Mouse (Mus musculus) embryonic facial prominence, embryonic 11.5 days (tissue): Measurements from ENCODE around the gene Slc35b1. TPM values are rescaled to one million over a fixed set of nuclear protein-coding genes. Genes with fewer than 3 reads are reported as not detected.

Experiments
- ATAC-seq: fragments of 200-750 bp; cut with Nextera tagmentation; replicated peaks from 2 replicates; pipeline ENCODE4 v1.8.0; 2017; ENCODE audit warnings: low read depth; ENCODE audit not compliant: insufficient number of reproducible peaks, low FRiP score, low TSS enrichment
- DNase-seq: peaks from one replicate; pipeline ENCODE4 v3.0.0-alpha.2; 2015; ENCODE audit warnings: low spot score
- H3K27ac ChIP-seq: fragments of 300-500 bp; sonication (generic); replicated peaks from 2 replicates; pipeline ENCODE4 v1.5.1; 2014; ENCODE audit warnings: mild to moderate bottlenecking, low read depth, low read length, control low read depth
- H3K27me3 ChIP-seq: fragments of 300-500 bp; sonication (generic); 2 replicates; pipeline ENCODE4 v1.6.1; 2014; ENCODE audit warnings: mild to moderate bottlenecking, low read length, moderate library complexity, mixed read lengths; ENCODE audit not compliant: control insufficient read depth, insufficient read depth
- H3K36me3 ChIP-seq: fragments of 300-500 bp; sonication (generic); replicated peaks from 2 replicates; pipeline ENCODE4 v1.6.1; 2014; ENCODE audit warnings: low read depth, mild to moderate bottlenecking, low read length, moderate library complexity, mixed read lengths; ENCODE audit not compliant: control insufficient read depth, insufficient read depth
- H3K4me1 ChIP-seq: fragments of 300-500 bp; sonication (generic); 2 replicates; pipeline ENCODE4 v1.6.1; 2014; ENCODE audit warnings: low read length, mixed read lengths; ENCODE audit not compliant: control insufficient read depth, insufficient read depth
- H3K4me2 ChIP-seq: fragments of 300-500 bp; sonication (generic); 2 replicates; pipeline ENCODE4 v1.6.1; 2014; ENCODE audit warnings: low read depth, mild to moderate bottlenecking, control low read depth, low read length, moderate library complexity
- H3K4me3 ChIP-seq: fragments of 300-500 bp; sonication (generic); 2 replicates; pipeline ENCODE4 v1.5.1; 2014; ENCODE audit warnings: low read depth, low read length, control low read depth
- H3K9ac ChIP-seq: fragments of 300-500 bp; sonication (generic); replicated peaks from 2 replicates; pipeline ENCODE4 v1.6.1; 2014; ENCODE audit warnings: mild to moderate bottlenecking, control low read depth, low read length
- H3K9me3 ChIP-seq: fragments of 300-500 bp; sonication (generic); replicated peaks from 2 replicates; pipeline ENCODE4 v1.6.1; 2016; ENCODE audit warnings: mild to moderate bottlenecking, low read length, inconsistent platforms, mixed read lengths; ENCODE audit not compliant: control insufficient read depth
- WGBS: fragments of 180-500 bp; shearing (Covaris S2); extraction: QIAGEN DNeasy Blood & Tissue Kit; methylation state at CpG from one replicate; pipeline ENCODE4 v1.1.7; 2014; 5-methylcytosine and 5-hydroxymethylcytosine counted together
- polyA plus RNA-seq: library from polyadenylated mRNA; unstranded; fragments of >200 nt; fragmentation: Nextera tagmentation; extraction: Ambion mirVana; gene quantifications from 2 replicates; pipeline ENCODE4 v1.2.1, GENCODE M21; 2014

Gene Slc35b1
- polyA plus RNA-seq: 125 and 134 TPM in 2 replicates

- H3K9ac ChIP-seq: peak within 1 kb of the TSS; percentile 93
- no peaks in the 10 kb centered on the region; the same call in 1 of the 2 replicates for H3K4me1 ChIP-seq
- WGBS: under 1% methylated on average over 42 of the region's 42 CpGs
- peaks cover 5% of the 10 kb centered on the region for H3K36me3 ChIP-seq
- ATAC-seq: peak; percentile 87
- H3K9me3 ChIP-seq: no peaks in the 10 kb centered on the region
- no peaks in the 10 kb centered on the region for H3K27me3 ChIP-seq
- peak within 1 kb of the TSS; percentile 42 for H3K4me2 ChIP-seq
- DNase-seq: peak; percentile 99
- peak within 1 kb of the TSS; percentile 86 for H3K4me3 ChIP-seq
- H3K27ac ChIP-seq: peak within 1 kb of the TSS; percentile 72
Measured at GRCm38 (mm10) chr11:95384319-95384972, at the start of gene Slc35b1. Slc35b1 (plus strand) TSS chr11:95384692.

DNA sequence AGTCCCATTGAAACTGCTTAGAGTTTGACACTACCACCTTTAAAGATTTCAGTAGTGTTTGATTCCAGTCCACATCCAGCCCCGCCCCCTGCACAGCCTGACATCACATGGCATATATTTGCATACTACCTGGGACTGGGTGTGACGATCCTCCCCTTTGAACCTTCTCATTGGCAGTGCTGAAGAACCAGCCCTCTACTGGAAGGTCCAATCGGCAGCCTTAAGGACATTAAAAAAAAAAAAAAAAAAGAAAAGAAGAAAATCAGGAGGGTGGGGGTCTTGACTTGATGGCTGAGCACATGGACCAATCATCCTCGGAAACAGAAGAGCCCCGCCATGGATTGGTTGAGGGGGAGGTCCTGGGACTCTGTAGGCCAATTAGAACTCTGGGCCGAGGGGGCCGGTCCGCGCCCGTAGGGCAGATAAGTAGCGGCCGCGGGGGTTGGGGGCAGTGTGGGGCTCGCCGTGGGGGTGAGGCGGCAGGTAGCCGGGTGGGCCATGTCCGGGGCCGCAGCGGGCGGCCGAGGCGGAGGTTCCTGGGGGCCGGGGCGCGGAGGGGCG lies 47.8 kb upstream of the Slc35b1 start, which contains the start of gene Fam117a:
Gene Fam117a (plus strand): TSS at position 451 of the 561 bp plus-strand sequence.
- no peaks in the 10 kb centered on the region for H3K27me3 ChIP-seq
- H3K4me1 ChIP-seq: no peaks in the 10 kb centered on the region; the same call in 1 of the 2 replicates
- DNase-seq (peak; percentile 94), ATAC-seq (peak; percentile 97)
- peak within 1 kb of the TSS; percentile 43 for H3K27ac ChIP-seq
- 1% methylated on average over 15 of the region's 27 CpGs for WGBS
- H3K36me3 ChIP-seq: no peaks in the 10 kb centered on the region
- H3K9me3 ChIP-seq: no peaks in the 10 kb centered on the region
- peak within 1 kb of the TSS; percentile 84 for H3K9ac ChIP-seq
- H3K4me3 ChIP-seq: peak within 1 kb of the TSS; percentile 94
- H3K4me2 ChIP-seq: peak within 1 kb of the TSS; percentile 68

- under 1% methylated on average over 49 of the region's 50 CpGs for WGBS
- H3K27ac ChIP-seq: peak overlapping the region; percentile 43
Measured at GRCm38 (mm10) chr11:95337129-95337813, 47.2 kb upstream of the Slc35b1 start.

GRCm38 (mm10) chr11:95337846-95338342 lies 46.6 kb upstream of the Slc35b1 start:
- Histone ChIP-seq H3K9ac (peak overlapping the region; percentile 84), H3K9me3 (no peaks in the 10 kb centered on the region), H3K27ac (no peak overlapping the region), H3K27me3 (no peaks in the 10 kb centered on the region), H3K4me1 (no peaks in the 10 kb centered on the region; the same call in 1 of the 2 replicates), H3K36me3 (no peaks in the 10 kb centered on the region), H3K4me3 (peak overlapping the region; percentile 94), H3K4me2 (peak overlapping the region; percentile 68)
- no peak for ATAC-seq
- WGBS: 24% methylated on average over 9 of the region's 9 CpGs
- peak; percentile 36 for DNase-seq

More at GRCm38 (mm10) chr11:95337129-95337813, 47.2 kb upstream of the Slc35b1 start:
- peak overlapping the region; percentile 94 for H3K4me3 ChIP-seq
- H3K4me2 ChIP-seq: peak overlapping the region; percentile 68
- H3K9me3 ChIP-seq: no peaks in the 10 kb centered on the region
- H3K4me1 ChIP-seq: no peaks in the 10 kb centered on the region; the same call in 1 of the 2 replicates
- peak; percentile 82 for DNase-seq
- peak; percentile 74 for ATAC-seq
- peak overlapping the region; percentile 84 for H3K9ac ChIP-seq
- no peaks in the 10 kb centered on the region for H3K27me3 ChIP-seq
- H3K36me3 ChIP-seq: no peaks in the 10 kb centered on the region

DNA sequence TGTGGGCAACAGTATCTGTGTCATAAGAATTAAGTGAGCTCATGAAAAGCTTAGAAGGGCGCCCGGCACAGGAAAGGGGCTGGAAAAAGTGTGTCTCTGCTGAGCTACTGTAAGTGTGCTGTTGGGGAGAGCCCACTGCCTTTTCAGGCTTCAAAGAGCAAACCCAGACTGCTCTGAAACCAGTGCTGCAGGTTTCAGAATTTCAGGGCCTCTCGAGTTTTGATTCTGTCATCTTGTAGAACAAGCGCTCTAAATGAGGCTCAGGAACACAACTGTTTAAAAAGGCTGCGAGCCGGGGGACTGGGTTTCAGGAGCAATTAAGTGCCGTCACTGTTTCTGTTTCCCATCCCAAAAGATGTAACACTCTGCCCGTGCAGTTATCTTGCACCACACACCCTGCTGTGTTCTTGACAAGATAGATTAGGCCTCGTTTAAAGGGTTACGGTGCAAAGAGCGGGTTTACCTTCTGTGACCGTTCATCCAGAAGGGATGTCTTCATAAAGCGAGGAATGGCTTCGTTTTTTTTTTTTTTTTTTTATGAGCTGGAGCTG lies 44.9 kb upstream of the Slc35b1 start:
- ATAC-seq: no peak
- H3K27ac ChIP-seq: no peak overlapping the region
- no peak overlapping the region; the same call in 1 of the 2 replicates for H3K4me2 ChIP-seq
- no peaks in the 10 kb centered on the region; the same call in 1 of the 2 replicates for H3K4me1 ChIP-seq
- WGBS: 34% methylated on average over 14 of the region's 14 CpGs
- H3K36me3 ChIP-seq: no peaks in the 10 kb centered on the region
- H3K27me3 ChIP-seq: no peaks in the 10 kb centered on the region
- H3K9ac ChIP-seq: peak overlapping the region; percentile 1; the same call in 1 of the 2 replicates
- peak overlapping the region; percentile 0; the same call in 1 of the 2 replicates for H3K4me3 ChIP-seq
- H3K9me3 ChIP-seq: no peaks in the 10 kb centered on the region
- DNase-seq: peak; percentile 18

GRCm38 (mm10) chr11:95340259-95340658 lies 44.2 kb upstream of the Slc35b1 start:
- no peak overlapping the region for H3K4me2 ChIP-seq
- no peak overlapping the region for H3K27ac ChIP-seq
- H3K27me3 ChIP-seq: no peaks in the 10 kb centered on the region
- no peaks in the 10 kb centered on the region; the same call in 1 of the 2 replicates for H3K4me1 ChIP-seq
- no peak for DNase-seq
- no peak for ATAC-seq
- H3K36me3 ChIP-seq: no peaks in the 10 kb centered on the region
- 64% methylated on average over 1 of the region's 1 CpGs for WGBS
- no peak overlapping the region for H3K4me3 ChIP-seq
- no peak overlapping the region for H3K9ac ChIP-seq
- no peaks in the 10 kb centered on the region for H3K9me3 ChIP-seq

GRCm38 (mm10) chr11:95340664-95341063 lies 43.8 kb upstream of the Slc35b1 start:
- ATAC-seq: no peak
- no peaks in the 10 kb centered on the region; the same call in 1 of the 2 replicates for H3K4me1 ChIP-seq
- H3K4me3 ChIP-seq: no peak overlapping the region
- H3K4me2 ChIP-seq: no peak overlapping the region
- H3K27ac ChIP-seq: no peak overlapping the region
- DNase-seq: peak; percentile 41
- H3K9me3 ChIP-seq: no peaks in the 10 kb centered on the region
- no peaks in the 10 kb centered on the region for H3K36me3 ChIP-seq
- no peak overlapping the region for H3K9ac ChIP-seq
- H3K27me3 ChIP-seq: no peaks in the 10 kb centered on the region
- WGBS: 36% methylated on average over 5 of the region's 5 CpGs
